Mouse (Mus musculus): ENCODE results near the gene Catsperg1. TPM values are rescaled to one million over a fixed set of nuclear protein-coding genes. Genes with fewer than 3 reads are reported as not detected.

The Catsperg1 gene
- polyA plus RNA-seq, 1 experiment from 2014 or later, result 2.5 TPM

DNA sequence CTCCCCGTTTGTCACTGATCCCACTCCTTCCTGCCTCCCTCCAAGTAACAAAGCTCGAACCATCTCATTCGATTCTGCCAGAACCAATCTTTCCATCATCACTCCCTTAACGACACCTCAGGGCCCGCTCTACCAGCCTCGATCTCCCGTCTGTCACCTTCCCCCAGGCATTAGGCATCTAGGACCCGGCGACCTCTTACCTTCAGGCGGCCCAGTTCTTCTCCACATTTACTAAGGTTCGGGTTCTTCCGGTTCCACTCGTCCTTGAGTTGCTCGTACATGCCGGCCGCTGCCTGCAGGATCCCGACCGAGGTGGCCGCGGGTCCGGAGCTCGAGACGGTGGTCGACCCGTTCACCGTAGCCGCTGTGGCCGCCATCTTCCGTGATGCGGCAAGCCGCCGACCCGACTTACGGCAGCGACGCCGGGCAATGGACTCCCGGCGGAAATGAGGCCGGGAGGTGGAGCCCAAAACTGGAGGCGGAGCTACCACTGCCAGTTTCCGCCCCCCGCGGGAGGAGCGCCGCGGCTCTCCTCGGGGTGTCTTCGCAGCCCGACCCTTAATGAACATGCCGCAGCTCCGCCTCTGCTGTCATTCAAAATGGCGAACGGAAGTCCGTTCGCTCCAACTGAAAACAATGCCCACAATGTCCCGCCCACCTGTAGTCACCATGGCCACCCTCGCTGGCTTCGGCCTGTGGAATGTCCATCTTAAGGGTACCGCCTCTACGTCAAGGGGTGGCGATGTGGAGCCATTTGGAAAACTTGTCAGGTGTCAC is 33.6 kb downstream of the Catsperg1 start, which contains the start of gene Psmd8:
Psmd8 (minus strand) TSS at position 625 of the 777 bp plus-strand sequence.
- ATAC-seq, result peak; percentile 96
- H3K27ac ChIP-seq (ENCODE audit: low read length), result peak within 1 kb of the TSS; percentile 71
- WGBS, result under 1% methylated on average over 61 of the region's 62 CpGs

DNA sequence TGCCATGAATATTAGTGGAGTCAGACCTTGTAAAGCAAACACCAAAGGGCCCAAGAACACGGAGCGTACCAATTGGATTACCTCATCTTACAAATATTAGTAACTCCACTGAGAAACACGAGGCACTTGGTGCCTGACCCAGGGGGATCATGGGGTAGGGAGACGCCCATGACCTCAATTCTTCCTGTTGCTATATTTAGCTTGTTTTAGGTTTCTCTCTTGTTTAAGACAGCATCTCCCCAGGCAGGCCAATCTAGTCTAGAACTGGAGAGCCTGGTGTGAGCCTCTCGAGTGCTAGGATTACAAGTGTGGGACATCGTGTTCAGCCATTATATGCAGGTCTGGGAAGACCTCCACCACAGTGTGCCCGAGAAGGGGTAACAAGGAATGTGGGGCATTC is 34.5 kb downstream of the Catsperg1 start:
- H3K27ac ChIP-seq (ENCODE audit: low read length), result no peak overlapping the region
- H3K27me3 ChIP-seq (replicated peaks; ENCODE audit: control insufficient read depth, insufficient read depth, low read length), result no peaks in the 10 kb centered on the region
- peak overlapping the region; percentile 6; the same call in 1 of the 2 replicates for H3K9ac ChIP-seq (replicated peaks; ENCODE audit: low read depth, low read length)
- peak overlapping the region; percentile 75 for H3K4me2 ChIP-seq (ENCODE audit: low read length)
- H3K36me3 ChIP-seq (ENCODE audit: control insufficient read depth, insufficient read depth), result peaks cover 22% of the 10 kb centered on the region
- peaks cover 17% of the 10 kb centered on the region for H3K4me1 ChIP-seq (replicated peaks; ENCODE audit: control insufficient read depth, insufficient read depth, low read length)
- no peaks in the 10 kb centered on the region for H3K9me3 ChIP-seq (ENCODE audit: control insufficient read depth, low read length)
- peak overlapping the region; percentile 77 for H3K4me3 ChIP-seq (replicated peaks; ENCODE audit: low read length)
- no peak for ATAC-seq
- 58% methylated on average over 7 of the region's 7 CpGs for WGBS

More for the DNA sequence above, 33.6 kb downstream of the Catsperg1 start, which contains the start of gene Psmd8:
- no peaks in the 10 kb centered on the region for H3K9me3 ChIP-seq (ENCODE audit: control insufficient read depth, low read length)
- peak within 1 kb of the TSS; percentile 77 for H3K4me3 ChIP-seq (replicated peaks; ENCODE audit: low read length)
- peaks cover 17% of the 10 kb centered on the region for H3K4me1 ChIP-seq (replicated peaks; ENCODE audit: control insufficient read depth, insufficient read depth, low read length)
- peaks cover 12% of the 10 kb centered on the region for H3K36me3 ChIP-seq (ENCODE audit: control insufficient read depth, insufficient read depth)
- peak within 1 kb of the TSS; percentile 75 for H3K4me2 ChIP-seq (ENCODE audit: low read length)
- no peaks in the 10 kb centered on the region for H3K27me3 ChIP-seq (replicated peaks; ENCODE audit: control insufficient read depth, insufficient read depth, low read length)
- peak within 1 kb of the TSS; percentile 81 for H3K9ac ChIP-seq (replicated peaks; ENCODE audit: low read depth, low read length)

DNA sequence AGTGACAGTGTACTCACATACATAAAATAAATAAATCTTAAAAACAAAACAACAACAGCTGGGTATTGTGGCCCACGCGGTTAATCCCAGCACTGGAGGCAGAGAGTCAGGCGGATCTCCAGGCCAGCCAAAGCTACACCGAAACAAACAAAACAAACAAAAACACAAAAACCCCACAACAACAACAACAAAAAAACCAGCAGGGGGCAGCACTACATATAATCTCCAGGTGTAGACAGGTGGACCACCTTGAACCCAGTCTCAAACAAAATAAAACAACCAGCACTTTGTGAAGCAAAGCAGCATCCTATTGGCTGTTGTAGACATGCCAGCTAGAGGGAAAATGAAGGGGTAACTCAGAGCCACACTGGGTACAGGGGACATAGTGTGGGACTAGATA is 35.7 kb downstream of the Catsperg1 start:
- H3K9ac ChIP-seq (replicated peaks; ENCODE audit: low read depth, low read length), result no peak overlapping the region
- WGBS, result 86% methylated on average over 4 of the region's 4 CpGs
- peaks cover 17% of the 10 kb centered on the region for H3K4me1 ChIP-seq (replicated peaks; ENCODE audit: control insufficient read depth, insufficient read depth, low read length)
- no peaks in the 10 kb centered on the region for H3K9me3 ChIP-seq (ENCODE audit: control insufficient read depth, low read length)
- no peak overlapping the region for H3K4me3 ChIP-seq (replicated peaks; ENCODE audit: low read length)
- no peak overlapping the region for H3K4me2 ChIP-seq (ENCODE audit: low read length)
- no peak for ATAC-seq
- peaks cover 8% of the 10 kb centered on the region for H3K27me3 ChIP-seq (replicated peaks; ENCODE audit: control insufficient read depth, insufficient read depth, low read length)
- no peak overlapping the region for H3K27ac ChIP-seq (ENCODE audit: low read length)
- peaks cover 27% of the 10 kb centered on the region for H3K36me3 ChIP-seq (ENCODE audit: control insufficient read depth, insufficient read depth)

DNA sequence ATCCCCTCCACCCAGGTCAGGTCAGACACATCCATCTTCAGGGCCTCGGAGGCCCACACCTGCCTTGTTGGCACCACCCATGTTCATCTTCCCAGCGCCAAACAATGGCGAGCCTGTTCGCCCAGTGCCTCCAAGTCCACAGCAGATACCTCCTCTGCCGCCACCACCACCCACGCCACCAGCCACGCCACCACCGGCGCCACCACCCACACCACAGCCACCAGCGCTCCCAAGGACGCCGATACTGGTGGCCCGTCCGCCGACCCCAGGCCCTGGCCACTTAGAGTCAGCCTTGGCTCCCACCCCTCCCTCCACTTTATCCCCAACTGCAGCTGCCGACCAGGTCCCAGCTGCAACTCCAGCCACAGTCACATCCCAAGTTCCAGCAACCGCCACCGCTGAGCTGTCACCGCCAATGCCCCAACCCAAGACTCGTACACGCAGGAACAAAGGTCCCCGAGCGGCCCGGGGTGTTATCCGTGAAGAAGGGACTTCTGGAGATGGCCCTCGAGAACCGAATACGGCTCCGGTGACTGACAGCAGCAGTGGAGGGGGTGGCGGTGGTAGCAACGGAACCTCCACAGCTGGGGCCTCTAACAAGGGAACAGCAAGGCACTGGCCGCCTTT is 41.3 kb downstream of the Catsperg1 start:
- Histone ChIP-seq H3K27me3 (replicated peaks; ENCODE audit: control insufficient read depth, insufficient read depth, low read length) (peaks cover 34% of the 10 kb centered on the region), H3K27ac (ENCODE audit: low read length) (no peak overlapping the region), H3K9me3 (ENCODE audit: control insufficient read depth, low read length) (no peaks in the 10 kb centered on the region), H3K36me3 (ENCODE audit: control insufficient read depth, insufficient read depth) (peaks cover 27% of the 10 kb centered on the region), H3K4me3 (replicated peaks; ENCODE audit: low read length) (no peak overlapping the region), H3K4me1 (replicated peaks; ENCODE audit: control insufficient read depth, insufficient read depth, low read length) (peaks cover 36% of the 10 kb centered on the region), H3K9ac (replicated peaks; ENCODE audit: low read depth, low read length) (no peak overlapping the region), H3K4me2 (ENCODE audit: low read length) (no peak overlapping the region)
- ATAC-seq, result no peak
- 33% methylated on average over 32 of the region's 32 CpGs for WGBS

DNA sequence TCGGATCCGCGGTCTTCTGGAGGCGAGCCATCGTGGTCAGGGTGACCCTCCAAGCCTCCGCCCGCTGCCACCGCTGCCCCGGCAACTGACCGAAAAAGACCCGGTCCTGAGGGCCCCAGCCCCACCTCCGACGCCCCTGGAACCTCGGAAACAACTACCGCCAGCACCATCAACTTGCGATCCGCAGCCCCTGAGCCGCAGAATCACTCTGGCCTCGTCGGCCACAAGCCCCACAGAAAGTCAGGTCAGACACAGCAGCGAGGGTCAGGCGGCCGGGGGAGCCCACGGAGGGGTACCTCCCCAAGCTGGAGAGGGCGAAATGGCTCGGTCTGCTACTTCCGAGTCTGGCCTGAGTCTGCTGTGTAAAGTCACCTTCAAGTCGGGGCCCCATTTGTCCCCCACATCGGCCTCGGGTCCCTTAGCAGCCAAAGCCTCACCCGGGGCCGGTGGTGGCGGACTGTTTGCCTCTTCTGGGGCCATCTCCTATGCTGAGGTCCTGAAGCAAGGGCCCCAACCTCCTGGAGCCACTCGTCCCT is 42.2 kb downstream of the Catsperg1 start:
- no peak overlapping the region for H3K9ac ChIP-seq (replicated peaks; ENCODE audit: low read depth, low read length)
- 6% methylated on average over 34 of the region's 34 CpGs for WGBS
- H3K9me3 ChIP-seq (ENCODE audit: control insufficient read depth, low read length), result no peaks in the 10 kb centered on the region
- H3K27me3 ChIP-seq (replicated peaks; ENCODE audit: control insufficient read depth, insufficient read depth, low read length), result peaks cover 34% of the 10 kb centered on the region
- H3K27ac ChIP-seq (ENCODE audit: low read length), result no peak overlapping the region
- H3K4me1 ChIP-seq (replicated peaks; ENCODE audit: control insufficient read depth, insufficient read depth, low read length), result peaks cover 37% of the 10 kb centered on the region
- no peak for ATAC-seq
- peak overlapping the region; percentile 84 for H3K4me2 ChIP-seq (ENCODE audit: low read length)
- H3K4me3 ChIP-seq (replicated peaks; ENCODE audit: low read length), result peak overlapping the region; percentile 83
- peaks cover 27% of the 10 kb centered on the region for H3K36me3 ChIP-seq (ENCODE audit: control insufficient read depth, insufficient read depth)

DNA sequence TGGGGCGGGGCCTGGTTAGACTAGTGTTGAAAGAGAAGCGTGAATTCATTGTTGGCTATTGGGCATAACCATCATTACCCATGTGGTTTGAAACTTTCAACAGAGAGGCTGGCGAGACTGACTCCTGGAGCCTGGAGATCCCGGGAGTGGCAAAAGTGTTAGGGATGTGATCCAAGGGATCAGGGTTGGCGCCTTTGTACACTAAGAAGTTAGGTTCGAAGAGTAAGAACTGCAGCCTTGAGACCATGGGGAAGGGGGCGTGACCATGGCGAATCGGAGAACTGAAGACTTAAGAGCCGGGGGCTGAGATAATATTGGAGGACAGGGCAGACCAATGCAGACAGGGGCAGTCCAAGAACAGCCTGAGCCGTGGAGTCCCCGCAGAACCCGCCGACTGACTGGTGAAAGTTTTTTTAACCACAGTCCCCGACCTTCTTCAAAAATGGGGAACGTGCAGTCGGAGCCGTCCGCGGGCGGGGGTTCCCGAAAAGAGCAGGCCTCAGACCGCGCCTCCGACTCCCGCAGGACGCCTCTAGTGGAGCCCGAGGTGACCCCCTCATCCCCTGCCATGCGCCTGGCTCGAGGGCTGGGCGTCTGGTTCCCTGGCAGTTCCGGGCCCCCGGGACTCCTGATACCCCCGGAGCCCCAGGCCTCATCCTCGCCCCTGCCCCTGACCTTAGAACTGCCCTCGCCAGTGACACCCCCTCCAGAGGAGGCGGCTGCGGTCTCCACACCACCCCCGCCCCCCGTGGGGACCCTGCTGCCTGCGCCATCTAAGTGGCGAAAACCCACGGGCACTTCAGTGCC is 42.9 kb downstream of the Catsperg1 start:
- peaks cover 34% of the 10 kb centered on the region for H3K27me3 ChIP-seq (replicated peaks; ENCODE audit: control insufficient read depth, insufficient read depth, low read length)
- H3K27ac ChIP-seq (ENCODE audit: low read length), result no peak overlapping the region
- no peak overlapping the region; the same call in 1 of the 2 replicates for H3K9ac ChIP-seq (replicated peaks; ENCODE audit: low read depth, low read length)
- H3K4me1 ChIP-seq (replicated peaks; ENCODE audit: control insufficient read depth, insufficient read depth, low read length), result peaks cover 37% of the 10 kb centered on the region
- peaks cover 22% of the 10 kb centered on the region for H3K36me3 ChIP-seq (ENCODE audit: control insufficient read depth, insufficient read depth)
- peak overlapping the region; percentile 83 for H3K4me3 ChIP-seq (replicated peaks; ENCODE audit: low read length)
- 1% methylated on average over 43 of the region's 43 CpGs for WGBS
- H3K4me2 ChIP-seq (ENCODE audit: low read length), result peak overlapping the region; percentile 84
- no peak for ATAC-seq
- no peaks in the 10 kb centered on the region for H3K9me3 ChIP-seq (ENCODE audit: control insufficient read depth, low read length)

DNA sequence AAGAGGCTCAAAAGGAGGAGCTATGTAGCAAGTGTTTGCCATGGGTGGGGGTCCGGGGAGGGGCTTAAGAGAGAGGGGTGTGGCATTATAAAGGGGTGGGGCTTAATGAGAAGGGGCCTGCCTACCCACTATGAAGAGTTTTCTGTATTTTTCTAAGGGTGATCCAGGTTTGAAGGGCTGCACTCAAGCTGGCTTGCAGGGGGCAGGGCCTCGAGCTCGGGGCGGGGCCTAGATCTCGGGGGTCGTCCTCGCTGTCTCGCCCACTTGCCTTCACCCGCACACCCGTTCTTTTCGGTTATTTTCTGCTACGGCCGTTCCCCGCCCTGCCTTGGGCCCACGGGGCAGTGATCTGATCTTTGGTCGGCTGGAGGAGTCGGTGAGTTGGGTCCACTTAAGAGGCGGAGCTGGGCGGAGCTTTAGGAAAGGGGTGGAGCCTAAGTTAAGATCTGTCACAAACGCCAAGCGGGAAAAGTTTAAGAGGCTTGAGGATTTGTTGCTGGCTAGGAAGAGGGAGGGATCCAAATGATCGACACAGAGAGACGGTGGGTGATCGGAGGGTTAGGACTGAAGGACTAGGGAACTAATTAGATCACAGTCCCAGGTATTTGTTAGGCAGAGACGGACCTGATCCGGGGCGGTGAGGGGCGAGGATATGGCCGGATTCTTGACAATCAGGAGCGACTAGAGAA is 43.6 kb downstream of the Catsperg1 start, which contains the start of the genes Ggn and Spred3:
Ggn (plus strand) TSS at position 145 of the 689 bp plus-strand sequence.
Spred3 (minus strand) TSS at position 346 of the 689 bp plus-strand sequence.
- Histone ChIP-seq H3K9ac (replicated peaks; ENCODE audit: low read depth, low read length) (peak within 1 kb of the TSS; percentile 72), H3K27me3 (replicated peaks; ENCODE audit: control insufficient read depth, insufficient read depth, low read length) (peaks cover 34% of the 10 kb centered on the region), H3K4me1 (replicated peaks; ENCODE audit: control insufficient read depth, insufficient read depth, low read length) (peaks cover 37% of the 10 kb centered on the region), H3K9me3 (ENCODE audit: control insufficient read depth, low read length) (no peaks in the 10 kb centered on the region), H3K27ac (ENCODE audit: low read length) (peak within 1 kb of the TSS; percentile 85), H3K36me3 (ENCODE audit: control insufficient read depth, insufficient read depth) (peaks cover 14% of the 10 kb centered on the region), H3K4me3 (replicated peaks; ENCODE audit: low read length) (peak within 1 kb of the TSS; percentile 83), H3K4me2 (ENCODE audit: low read length) (peak within 1 kb of the TSS; percentile 84)
- under 1% methylated on average over 30 of the region's 30 CpGs for WGBS
- ATAC-seq, result peak; percentile 51

DNA sequence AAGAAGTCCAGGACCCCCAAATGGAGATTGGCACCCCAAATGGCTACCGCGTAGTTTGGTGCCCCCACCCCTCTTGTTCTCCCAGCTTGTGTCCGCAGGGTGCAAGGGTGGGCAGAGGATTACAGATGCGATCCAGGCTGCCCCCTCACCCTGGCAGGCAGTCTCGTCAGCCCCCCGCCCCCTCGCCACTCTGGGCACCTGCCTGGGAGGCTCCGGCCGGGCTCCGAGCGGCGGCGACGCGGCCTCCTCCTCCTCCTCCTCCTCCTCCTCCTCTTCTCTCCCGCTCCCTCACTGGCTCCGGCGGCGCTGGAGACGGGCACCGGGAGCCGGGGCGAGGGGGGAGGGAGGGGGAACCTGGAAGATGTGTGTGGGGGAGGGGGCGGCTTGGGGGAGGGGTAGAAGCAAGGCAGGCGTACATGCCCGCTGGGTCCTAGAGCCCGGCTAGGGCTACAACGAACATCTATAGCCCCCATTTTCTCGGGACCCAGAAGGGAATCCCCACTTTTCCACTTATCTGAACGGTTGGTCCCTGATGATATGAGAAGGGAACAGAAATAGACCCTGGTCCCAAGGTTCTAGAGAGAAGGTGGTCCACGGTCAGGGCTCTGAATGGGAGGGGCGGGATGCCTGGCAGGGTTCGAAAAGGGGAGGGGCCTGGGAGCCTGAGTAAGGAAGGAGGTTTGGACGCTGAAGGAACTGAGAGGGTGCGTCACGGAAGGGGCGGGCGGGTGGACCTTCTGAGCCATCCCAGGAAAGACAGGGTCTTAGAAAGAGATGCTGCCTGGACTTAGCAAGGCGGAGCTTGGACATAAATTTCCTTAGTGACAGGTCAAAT is 44.4 kb downstream of the Catsperg1 start:
- Histone ChIP-seq H3K27ac (ENCODE audit: low read length) (peak overlapping the region; percentile 85), H3K4me3 (replicated peaks; ENCODE audit: low read length) (peak overlapping the region; percentile 83), H3K4me1 (replicated peaks; ENCODE audit: control insufficient read depth, insufficient read depth, low read length) (peaks cover 37% of the 10 kb centered on the region), H3K9ac (replicated peaks; ENCODE audit: low read depth, low read length) (peak overlapping the region; percentile 72), H3K36me3 (ENCODE audit: control insufficient read depth, insufficient read depth) (peaks cover 7% of the 10 kb centered on the region), H3K9me3 (ENCODE audit: control insufficient read depth, low read length) (no peaks in the 10 kb centered on the region), H3K4me2 (ENCODE audit: low read length) (peak overlapping the region; percentile 84), H3K27me3 (replicated peaks; ENCODE audit: control insufficient read depth, insufficient read depth, low read length) (peaks cover 34% of the 10 kb centered on the region)
- under 1% methylated on average over 35 of the region's 39 CpGs for WGBS
- peak; percentile 86 for ATAC-seq
